Mouse (Mus musculus) forebrain, embryonic 11.5 days (tissue): Measurements from ENCODE around the gene Slc31a2. TPM values are rescaled to one million over a fixed set of nuclear protein-coding genes. Genes with fewer than 3 reads are reported as not detected.
A peak's percentile ranks its signal among the peaks of the same experiment; 100 is the strongest.

Experiments
- ATAC-seq: fragments of 200-750 bp; cut with Nextera tagmentation; replicated peaks from 2 replicates; pipeline ENCODE4 v1.8.0; 2017; ENCODE audit warnings: moderate TSS enrichment; ENCODE audit not compliant: low FRiP score
- DNase-seq: peaks from one replicate; pipeline ENCODE4 v3.0.0-alpha.2; 2017; ENCODE audit warnings: low spot score
- H3K27ac ChIP-seq: fragments of 300-500 bp; sonication (generic); 2 replicates; pipeline ENCODE4 v1.5.1; 2014; ENCODE audit warnings: low read depth, low read length
- H3K27me3 ChIP-seq: fragments of 300-500 bp; sonication (generic); 2 replicates; pipeline ENCODE4 v1.6.1; 2014; ENCODE audit warnings: mild to moderate bottlenecking, low read length, mixed read lengths; ENCODE audit not compliant: control insufficient read depth, insufficient read depth
- H3K36me3 ChIP-seq: fragments of 300-500 bp; sonication (generic); 2 replicates; pipeline ENCODE4 v1.6.1; 2014; ENCODE audit warnings: mild to moderate bottlenecking, low read length, moderate library complexity, mixed read lengths; ENCODE audit not compliant: control insufficient read depth, insufficient read depth
- H3K4me1 ChIP-seq: fragments of 300-500 bp; sonication (generic); replicated peaks from 2 replicates; pipeline ENCODE4 v1.6.1; 2014; ENCODE audit warnings: low read length, mixed read lengths; ENCODE audit not compliant: control insufficient read depth, insufficient read depth
- H3K4me2 ChIP-seq: fragments of 300-500 bp; sonication (generic); 2 replicates; pipeline ENCODE4 v1.6.1; 2014; ENCODE audit warnings: low read depth, mild to moderate bottlenecking, low read length, moderate library complexity, mixed read lengths; ENCODE audit not compliant: severe bottlenecking
- H3K4me3 ChIP-seq: fragments of 300-500 bp; sonication (generic); 2 replicates; pipeline ENCODE4 v1.5.1; 2014; ENCODE audit warnings: low read depth, low read length
- H3K9ac ChIP-seq: fragments of 300-500 bp; sonication (generic); 2 replicates; pipeline ENCODE4 v1.6.1; 2014; ENCODE audit warnings: low read length
- H3K9me3 ChIP-seq: fragments of 300-500 bp; sonication (generic); 2 replicates; pipeline ENCODE4 v1.6.1; 2016; ENCODE audit warnings: low read length, mixed read lengths; ENCODE audit not compliant: control insufficient read depth
- WGBS: fragments of 180-500 bp; shearing (Covaris S2); extraction: QIAGEN DNeasy Blood & Tissue Kit; methylation state at CpG from one replicate; pipeline ENCODE4 v1.1.7; 2014; 5-methylcytosine and 5-hydroxymethylcytosine counted together
- polyA plus RNA-seq: library from polyadenylated mRNA; unstranded; fragments of >200 nt; fragmentation: Nextera tagmentation; extraction: Ambion mirVana; gene quantifications from 2 replicates; pipeline ENCODE4 v1.2.1, GENCODE M21; 2014

Slc31a2 gene
- 7.9 and 8.9 TPM in 2 replicates for polyA plus RNA-seq

DNA sequence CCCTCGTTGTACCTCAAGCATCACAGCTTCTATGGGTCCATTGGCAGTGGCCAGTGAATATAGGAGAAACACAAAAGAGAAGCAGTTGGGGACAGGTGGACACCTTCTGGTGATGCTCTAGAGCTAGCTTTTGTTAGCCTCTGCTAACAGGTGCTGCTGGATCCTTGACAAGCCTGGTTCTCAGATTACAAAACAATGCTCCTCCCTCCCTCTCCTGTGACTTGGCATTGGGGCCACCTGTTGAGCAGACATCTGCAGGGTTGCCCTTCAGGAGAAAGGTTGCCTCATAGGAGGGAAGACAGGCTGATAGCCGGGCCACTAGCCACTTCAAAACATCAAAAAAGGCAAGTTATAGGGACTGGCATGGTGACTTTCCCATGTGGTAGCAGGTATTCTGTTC is at the start of gene Slc31a2:
Gene Slc31a2, plus strand, starts transcription at position 287 of the 400 bp plus-strand sequence.
- WGBS, result 56% methylated on average over 2 of the region's 2 CpGs
- DNase-seq (peak; percentile 34), ATAC-seq (no peak)

DNA sequence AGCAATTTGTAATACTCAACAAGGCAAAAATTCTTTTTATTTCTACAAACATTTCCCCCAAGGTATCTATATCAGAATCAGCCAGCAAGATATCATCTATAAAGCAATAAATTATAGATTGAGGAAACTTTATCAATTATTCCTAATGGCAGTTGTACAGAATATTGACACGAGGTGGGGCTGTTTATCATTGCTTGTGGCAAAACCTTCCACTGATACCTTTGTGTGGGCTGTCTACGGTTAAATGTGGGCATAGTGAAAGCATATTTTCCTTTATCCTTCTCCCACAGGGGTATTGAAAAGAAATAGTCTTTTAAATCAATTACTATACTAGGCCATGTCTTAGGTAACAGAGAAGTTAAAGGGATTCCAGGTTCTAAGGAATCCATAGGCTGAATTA is 48.9 kb upstream of the Slc31a2 start:
- Histone ChIP-seq H3K36me3 (no peaks in the 10 kb centered on the region), H3K9ac (no peak overlapping the region), H3K27me3 (no peaks in the 10 kb centered on the region), H3K27ac (no peak overlapping the region), H3K4me1 (no peaks in the 10 kb centered on the region), H3K4me2 (no peak overlapping the region), H3K4me3 (no peak overlapping the region), H3K9me3 (no peaks in the 10 kb centered on the region)
- DNase-seq (no peak), ATAC-seq (no peak)
- 85% methylated on average over 2 of the region's 2 CpGs for WGBS

More for the DNA sequence above, at the start of gene Slc31a2:
- Histone ChIP-seq H3K4me3 (no peak within 1 kb of the TSS), H3K4me2 (no peak within 1 kb of the TSS), H3K9ac (no peak within 1 kb of the TSS), H3K27me3 (no peaks in the 10 kb centered on the region), H3K27ac (no peak within 1 kb of the TSS), H3K36me3 (no peaks in the 10 kb centered on the region), H3K9me3 (no peaks in the 10 kb centered on the region; the same call in 1 of the 2 replicates), H3K4me1 (no peaks in the 10 kb centered on the region)

DNA sequence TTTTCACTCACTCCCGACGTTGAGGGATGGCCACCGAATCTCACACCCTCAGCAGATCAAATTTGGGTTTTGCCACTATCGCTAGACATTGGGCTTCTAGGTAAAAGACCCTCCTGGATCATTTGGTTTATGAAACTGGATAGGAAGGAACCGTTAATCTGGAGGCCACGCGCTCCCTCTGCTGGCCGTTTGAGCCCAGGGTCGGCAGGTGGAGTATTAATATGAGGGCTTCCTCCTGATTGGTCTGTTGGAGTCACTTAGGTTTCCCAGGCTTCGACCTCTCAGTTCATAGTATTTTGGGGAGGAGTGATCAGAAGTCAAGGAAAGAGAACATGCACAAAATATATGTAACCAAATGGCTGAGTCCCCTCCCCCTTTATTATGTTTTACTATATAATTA is 34.0 kb upstream of the Slc31a2 start:
- peak; percentile 51; the same call in 1 of the 2 replicates for ATAC-seq

DNA sequence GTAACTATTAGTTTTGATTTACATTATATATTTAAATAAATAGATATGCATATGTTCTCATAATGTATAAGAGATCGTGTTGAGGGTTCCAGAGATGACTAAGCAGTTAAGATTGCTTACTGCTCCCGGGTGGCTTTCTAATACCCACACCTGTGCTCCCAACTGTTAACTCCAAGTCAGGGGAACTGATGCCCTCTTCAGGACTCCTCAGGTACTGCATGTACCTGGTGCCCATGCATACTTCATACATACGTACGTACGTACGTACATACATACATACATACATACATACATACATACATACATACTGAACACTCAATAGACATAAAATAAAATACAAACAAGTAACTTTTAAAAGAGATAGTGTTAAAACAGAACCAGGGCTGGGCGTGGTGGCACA is 32.9 kb upstream of the Slc31a2 start:
- no peaks in the 10 kb centered on the region for H3K36me3 ChIP-seq
- H3K27ac ChIP-seq, result no peak overlapping the region
- DNase-seq, result no peak
- no peak overlapping the region for H3K4me3 ChIP-seq
- no peak overlapping the region for H3K9ac ChIP-seq
- H3K9me3 ChIP-seq, result no peaks in the 10 kb centered on the region
- 91% methylated on average over 7 of the region's 7 CpGs for WGBS
- no peak overlapping the region for H3K4me2 ChIP-seq
- H3K27me3 ChIP-seq, result no peaks in the 10 kb centered on the region
- H3K4me1 ChIP-seq, result no peaks in the 10 kb centered on the region
- no peak for ATAC-seq

More for the DNA sequence above, 34.0 kb upstream of the Slc31a2 start:
- Histone ChIP-seq H3K9me3 (no peaks in the 10 kb centered on the region), H3K4me2 (no peak overlapping the region), H3K27me3 (no peaks in the 10 kb centered on the region), H3K9ac (no peak overlapping the region), H3K36me3 (no peaks in the 10 kb centered on the region), H3K4me1 (no peaks in the 10 kb centered on the region), H3K4me3 (no peak overlapping the region), H3K27ac (no peak overlapping the region)
- 47% methylated on average over 10 of the region's 10 CpGs for WGBS
- DNase-seq, result no peak

DNA sequence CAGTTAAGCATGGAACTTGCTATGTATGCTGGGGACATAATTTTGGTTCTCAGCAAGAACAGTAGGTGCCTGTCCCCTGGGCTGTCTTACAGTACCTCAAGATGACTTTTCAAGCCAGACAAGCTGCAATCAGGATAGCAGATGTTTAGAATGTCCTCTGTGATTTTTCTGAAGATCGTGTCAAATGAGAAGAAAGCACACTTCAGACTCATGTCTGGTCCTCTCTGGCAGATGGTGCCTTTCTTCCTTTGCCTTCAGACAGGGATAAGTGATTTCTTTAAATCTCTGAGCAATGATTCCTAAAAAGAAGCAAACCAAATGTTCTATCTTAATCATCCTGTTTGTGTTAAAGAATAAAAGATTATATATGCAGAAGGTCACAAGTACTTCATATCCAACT is 32.2 kb upstream of the Slc31a2 start:
- Histone ChIP-seq H3K27me3 (no peaks in the 10 kb centered on the region), H3K9ac (no peak overlapping the region), H3K4me1 (no peaks in the 10 kb centered on the region), H3K4me2 (no peak overlapping the region), H3K27ac (no peak overlapping the region), H3K36me3 (no peaks in the 10 kb centered on the region), H3K4me3 (no peak overlapping the region), H3K9me3 (no peaks in the 10 kb centered on the region)
- DNase-seq (no peak), ATAC-seq (no peak)
- 69% methylated on average over 1 of the region's 1 CpGs for whole genome bisulfite sequencing

DNA sequence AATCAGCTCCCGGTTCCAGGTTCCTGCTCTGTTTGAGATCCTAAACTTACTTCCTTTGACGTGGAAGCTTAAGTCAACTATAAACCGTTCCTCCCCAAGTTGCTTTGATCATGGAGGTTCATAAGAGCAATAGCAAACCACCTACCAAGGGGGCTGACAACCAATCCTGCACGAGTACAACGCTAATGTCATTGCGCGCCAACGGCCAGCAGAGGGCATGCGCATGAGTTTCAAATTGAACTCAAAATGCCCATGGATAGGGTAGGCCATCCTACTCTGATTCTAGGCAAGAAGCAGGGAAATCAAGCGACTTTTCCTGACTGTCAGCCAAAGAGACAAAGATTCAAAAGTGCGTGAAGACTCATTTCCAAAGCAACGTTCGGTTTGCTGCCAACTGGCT is 31.6 kb upstream of the Slc31a2 start, which contains the start of gene Zfp37:
Gene Zfp37, minus strand, starts transcription at position 279 of the 400 bp plus-strand sequence.
- DNase-seq (no peak), ATAC-seq (no peak)
- Histone ChIP-seq H3K27ac (no peak within 1 kb of the TSS), H3K9ac (no peak within 1 kb of the TSS), H3K9me3 (no peaks in the 10 kb centered on the region), H3K4me3 (no peak within 1 kb of the TSS), H3K27me3 (no peaks in the 10 kb centered on the region), H3K4me2 (no peak within 1 kb of the TSS), H3K36me3 (no peaks in the 10 kb centered on the region), H3K4me1 (no peaks in the 10 kb centered on the region)
- WGBS, result 79% methylated on average over 13 of the region's 13 CpGs

DNA sequence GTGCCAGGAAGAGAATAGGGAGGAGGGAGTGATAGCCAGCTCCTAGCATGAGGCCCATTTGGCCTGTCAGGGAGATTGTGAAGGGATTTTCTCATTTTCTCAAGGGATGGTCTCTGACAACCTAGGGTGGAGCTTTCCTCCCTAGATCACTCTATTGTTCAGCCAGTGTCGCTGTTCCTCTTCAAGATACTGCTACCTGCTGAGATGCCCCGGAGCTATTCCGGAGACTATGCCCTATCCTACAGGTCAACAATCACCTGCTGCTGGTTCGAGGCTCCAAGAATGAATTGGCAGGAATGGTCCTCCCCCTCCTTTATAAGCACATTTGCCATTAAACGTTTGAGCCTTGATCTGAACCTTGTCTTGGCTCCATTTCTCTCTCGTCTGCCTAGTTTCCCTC is 21.8 kb upstream of the Slc31a2 start:
- Histone ChIP-seq H3K36me3 (no peaks in the 10 kb centered on the region), H3K27me3 (no peaks in the 10 kb centered on the region), H3K4me3 (no peak overlapping the region), H3K9ac (no peak overlapping the region), H3K9me3 (no peaks in the 10 kb centered on the region), H3K27ac (no peak overlapping the region), H3K4me2 (no peak overlapping the region), H3K4me1 (no peaks in the 10 kb centered on the region)
- ATAC-seq (no peak), DNase-seq (peak; percentile 46)
- WGBS, result 58% methylated on average over 6 of the region's 6 CpGs

DNA sequence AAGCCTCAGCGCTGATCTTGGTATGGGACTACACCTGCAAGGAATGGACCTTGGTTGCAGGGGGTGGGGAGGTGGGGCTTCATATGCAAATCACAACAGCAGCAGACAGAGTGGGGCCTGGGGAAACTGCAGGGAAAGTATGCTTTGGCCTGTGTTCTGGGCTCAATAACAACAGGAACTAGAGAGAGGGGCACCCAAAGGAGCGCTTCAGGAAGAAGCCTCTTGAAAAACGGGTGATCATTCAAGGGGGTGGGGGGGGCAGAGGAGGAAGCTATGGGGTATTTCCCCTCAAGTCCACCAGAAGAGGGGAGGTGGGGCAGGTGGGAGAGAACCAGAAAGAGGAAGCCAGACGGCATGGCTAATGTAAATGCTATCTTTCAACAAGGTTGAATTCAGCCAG is 14.0 kb upstream of the Slc31a2 start:
- Histone ChIP-seq H3K9ac (no peak overlapping the region), H3K4me2 (no peak overlapping the region), H3K4me3 (no peak overlapping the region), H3K9me3 (no peaks in the 10 kb centered on the region), H3K36me3 (no peaks in the 10 kb centered on the region), H3K27me3 (no peaks in the 10 kb centered on the region), H3K27ac (no peak overlapping the region), H3K4me1 (no peaks in the 10 kb centered on the region)
- 48% methylated on average over 4 of the region's 4 CpGs for WGBS
- DNase-seq (peak; percentile 45), ATAC-seq (no peak)

DNA sequence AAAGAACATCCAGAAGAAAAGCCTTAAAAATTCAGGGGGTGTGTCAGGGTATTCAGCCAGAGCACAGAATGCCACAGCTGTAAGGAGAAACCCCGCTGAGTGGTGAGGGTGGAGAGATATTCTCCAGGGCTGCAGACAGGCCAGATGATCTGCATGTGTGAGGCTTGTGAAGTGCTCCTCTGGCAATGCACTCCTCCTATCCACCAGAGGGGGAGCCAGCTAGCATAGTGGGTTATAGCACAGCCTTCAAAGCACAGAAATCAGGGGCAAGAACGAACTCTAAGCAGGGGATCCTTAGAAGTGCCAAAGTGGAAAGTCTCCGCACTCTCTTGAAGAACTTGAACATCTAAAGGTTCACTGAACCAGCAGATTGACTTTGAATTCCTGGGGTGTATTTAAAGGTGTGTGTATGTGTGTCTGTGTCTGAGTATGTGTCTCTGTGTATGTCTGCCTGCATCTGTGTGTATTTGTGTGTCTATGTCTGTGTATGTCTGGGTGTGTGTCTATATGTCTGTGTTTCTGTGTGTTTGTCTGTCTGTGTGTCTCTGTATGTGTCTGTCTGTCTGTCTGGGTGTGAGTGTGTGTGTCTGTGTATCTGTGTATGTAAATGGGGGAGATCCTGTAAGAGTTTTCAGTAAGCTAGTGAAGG is 11.3 kb upstream of the Slc31a2 start:
- no peaks in the 10 kb centered on the region for H3K4me1 ChIP-seq
- no peaks in the 10 kb centered on the region for H3K9me3 ChIP-seq
- no peaks in the 10 kb centered on the region for H3K36me3 ChIP-seq
- DNase-seq, result peak; percentile 50
- H3K4me2 ChIP-seq, result no peak overlapping the region
- H3K4me3 ChIP-seq, result no peak overlapping the region
- H3K27me3 ChIP-seq, result no peaks in the 10 kb centered on the region
- H3K27ac ChIP-seq, result no peak overlapping the region
- 37% methylated on average over 3 of the region's 3 CpGs for WGBS
- ATAC-seq, result peak; percentile 76
- H3K9ac ChIP-seq, result no peak overlapping the region
